Mouse (Mus musculus) thymus, postnatal 25 days (tissue): ENCODE measurements around the gene Szrd1.

ENCODE experiments used
- DNase-seq: peaks from one replicate; pipeline ENCODE4 v3.0.0; 2022

Szrd1 gene

GRCm38 (mm10) chr4:141066709-141067515 is 72.7 kb downstream of the Szrd1 start:
- no peak for DNase-seq

- peak; percentile 84 for DNase-seq
Measured at GRCm38 (mm10) chr4:141065123-141065522, 74.5 kb downstream of the Szrd1 start.

GRCm38 (mm10) chr4:141064104-141064659 is 75.4 kb downstream of the Szrd1 start:
- no peak for DNase-seq
